Mouse (Mus musculus) liver, postnatal 0 days (tissue): ENCODE results near the gene Plg. TPM values are rescaled to one million over a fixed set of nuclear protein-coding genes. Genes with fewer than 3 reads are reported as not detected.

Source experiments
- ATAC-seq: fragments of 200-750 bp; cut with Nextera tagmentation; 2 replicates; pipeline ENCODE4 v1.8.0; 2017; ENCODE audit warnings: mild to moderate bottlenecking, moderate library complexity
- DNase-seq: peaks from one replicate; pipeline ENCODE4 v3.0.0-alpha.2; 2016
- H3K27ac ChIP-seq: fragments of 300-500 bp; sonication (generic); 2 replicates; pipeline ENCODE4 v1.5.1; 2014; ENCODE audit warnings: antibody characterized with exemption, moderate library complexity, mild to moderate bottlenecking, low read depth
- H3K27me3 ChIP-seq: fragments of 300-500 bp; sonication (generic); 2 replicates; pipeline ENCODE4 v1.6.1; 2014; ENCODE audit warnings: low read length, control low read depth, mixed read lengths; ENCODE audit not compliant: insufficient read depth
- H3K36me3 ChIP-seq: fragments of 300-500 bp; sonication (generic); replicated peaks from 2 replicates; pipeline ENCODE4 v1.6.1; 2014; ENCODE audit warnings: mild to moderate bottlenecking, control low read depth, low read length, moderate library complexity, mixed read lengths; ENCODE audit not compliant: insufficient read depth
- H3K4me1 ChIP-seq: fragments of 300-500 bp; sonication (generic); 2 replicates; pipeline ENCODE4 v1.6.1; 2014; ENCODE audit warnings: antibody characterized with exemption, mild to moderate bottlenecking, control low read depth; ENCODE audit not compliant: insufficient read depth
- H3K4me2 ChIP-seq: fragments of 300-500 bp; sonication (generic); 2 replicates; pipeline ENCODE4 v1.6.1; 2014; ENCODE audit warnings: low read depth, mild to moderate bottlenecking, low read length, moderate library complexity, mixed read lengths
- H3K4me3 ChIP-seq: fragments of 300-500 bp; sonication (generic); 2 replicates; pipeline ENCODE4 v1.5.1; 2014; ENCODE audit warnings: low read depth, low read length
- H3K9ac ChIP-seq: fragments of 300-500 bp; sonication (generic); replicated peaks from 2 replicates; pipeline ENCODE4 v1.6.1; 2014; ENCODE audit warnings: mild to moderate bottlenecking, moderate library complexity
- H3K9me3 ChIP-seq: fragments of 300-500 bp; sonication (generic); 2 replicates; pipeline ENCODE4 v1.6.1; 2016; ENCODE audit warnings: mild to moderate bottlenecking, control low read depth, low read length, mixed read lengths
- CTCF ChIP-seq: sonication (generic); IDR thresholded peaks from 2 replicates; pipeline ENCODE4 v1.5.1; 2016; ENCODE audit warnings: antibody characterized with exemption, low read depth
- EP300 ChIP-seq: IDR thresholded peaks from 2 replicates; pipeline ENCODE4 v1.6.1; 2016; ENCODE audit warnings: antibody characterized with exemption, low read depth, mild to moderate bottlenecking
- WGBS: fragments of 180-500 bp; shearing (Covaris S2); extraction: QIAGEN DNeasy Blood & Tissue Kit; methylation state at CpG from one replicate; pipeline ENCODE4 v1.1.7; 2014; ENCODE audit not compliant: insufficient replicate concordance; 5-methylcytosine and 5-hydroxymethylcytosine counted together
- polyA plus RNA-seq: library from polyadenylated mRNA; unstranded; fragments of >200 nt; fragmentation: Nextera tagmentation; extraction: Ambion mirVana; gene quantifications from 2 replicates; pipeline ENCODE4 v1.2.1, GENCODE M21; 2015

Plg gene
- polyA plus RNA-seq, 1 experiment from 2014 or later, result 1,170 TPM

- no peak overlapping the region for H3K9ac ChIP-seq
- WGBS, result 66% methylated on average over 5 of the region's 5 CpGs
- H3K36me3 ChIP-seq, result no peaks in the 10 kb centered on the region
- H3K4me3 ChIP-seq, result no peak overlapping the region
- H3K9me3 ChIP-seq, result no peaks in the 10 kb centered on the region
- no peak overlapping the region for H3K27ac ChIP-seq
- H3K27me3 ChIP-seq, result no peaks in the 10 kb centered on the region
- ATAC-seq, result no peak
- TF ChIP-seq CTCF (peak; percentile 64), EP300 (no peak)
- no peak overlapping the region for H3K4me2 ChIP-seq
- peak; percentile 42 for DNase-seq
- H3K4me1 ChIP-seq, result no peaks in the 10 kb centered on the region
Measured at GRCm38 (mm10) chr17:12455143-12455790, 76.9 kb downstream of the Plg start.

GRCm38 (mm10) chr17:12461168-12461567 lies 82.8 kb downstream of the Plg start:
- Histone ChIP-seq H3K4me1 (no peaks in the 10 kb centered on the region), H3K9ac (no peak overlapping the region), H3K27me3 (no peaks in the 10 kb centered on the region), H3K9me3 (no peaks in the 10 kb centered on the region), H3K36me3 (no peaks in the 10 kb centered on the region), H3K4me3 (no peak overlapping the region), H3K4me2 (no peak overlapping the region), H3K27ac (no peak overlapping the region)
- ATAC-seq (no peak), DNase-seq (no peak)
- no peak for TF ChIP-seq EP300
- TF ChIP-seq CTCF, result peak; percentile 41

GRCm38 (mm10) chr17:12466501-12467000 lies 88.1 kb downstream of the Plg start:
- Histone ChIP-seq H3K27me3 (no peaks in the 10 kb centered on the region), H3K9ac (no peak overlapping the region), H3K4me3 (no peak overlapping the region), H3K27ac (no peak overlapping the region), H3K9me3 (no peaks in the 10 kb centered on the region), H3K36me3 (no peaks in the 10 kb centered on the region), H3K4me2 (no peak overlapping the region), H3K4me1 (no peaks in the 10 kb centered on the region)
- no peak for TF ChIP-seq EP300
- TF ChIP-seq CTCF, result no peak
- ATAC-seq (no peak), DNase-seq (no peak)
- WGBS, result 60% methylated on average over 4 of the region's 4 CpGs

- no peak overlapping the region for H3K27ac ChIP-seq
- H3K4me3 ChIP-seq, result no peak overlapping the region
- H3K9me3 ChIP-seq, result no peaks in the 10 kb centered on the region
- no peaks in the 10 kb centered on the region for H3K27me3 ChIP-seq
- H3K4me2 ChIP-seq, result no peak overlapping the region
- no peaks in the 10 kb centered on the region for H3K4me1 ChIP-seq
- H3K9ac ChIP-seq, result no peak overlapping the region
- no peaks in the 10 kb centered on the region for H3K36me3 ChIP-seq
- WGBS, result 74% methylated on average over 3 of the region's 3 CpGs
- TF ChIP-seq CTCF, result no peak
- TF ChIP-seq EP300, result no peak
- no peak for DNase-seq
- no peak for ATAC-seq
Measured at GRCm38 (mm10) chr17:12467642-12468041, 89.2 kb downstream of the Plg start.

GRCm38 (mm10) chr17:12468745-12469144 lies 90.3 kb downstream of the Plg start:
- WGBS, result 54% methylated on average over 5 of the region's 5 CpGs

More at GRCm38 (mm10) chr17:12468745-12469144, 90.3 kb downstream of the Plg start:
- Histone ChIP-seq H3K4me2 (no peak overlapping the region), H3K27ac (no peak overlapping the region), H3K36me3 (no peaks in the 10 kb centered on the region), H3K27me3 (no peaks in the 10 kb centered on the region), H3K9ac (no peak overlapping the region), H3K4me3 (no peak overlapping the region), H3K4me1 (no peaks in the 10 kb centered on the region), H3K9me3 (no peaks in the 10 kb centered on the region)
- no peak for TF ChIP-seq CTCF
- TF ChIP-seq EP300, result no peak
- no peak for ATAC-seq
- no peak for DNase-seq

Other genes starting within 250 kb of the Plg start
- gene Map3k4, start 59.8 kb upstream of the Plg start, polyA plus RNA-seq, result 9.8 and 13.0 TPM in 2 replicates
- 0.65 TPM in 2 replicates for gene Slc22a3, start 129.1 kb downstream of the Plg start, polyA plus RNA-seq
- gene Slc22a2, start 205.5 kb downstream of the Plg start, polyA plus RNA-seq, result 0.06 and 0.08 TPM in 2 replicates